Mouse (Mus musculus) cortical plate, adult 2 months (tissue): ENCODE results near the gene Rpl7l1.

Source experiments
- CTCF ChIP-seq: fragments of 200-500 bp; IDR thresholded peaks from 2 replicates; pipeline ENCODE4 v1.5.1; 2011; ENCODE audit warnings: mild to moderate bottlenecking, control low read depth, low read length; ENCODE audit not compliant: insufficient read depth; ENCODE audit errors: extremely low read depth
- POLR2A ChIP-seq: fragments of 200-500 bp; IDR thresholded peaks from 2 replicates; pipeline ENCODE4 v1.6.1; 2011; ENCODE audit warnings: mild to moderate bottlenecking, low read length, control low read depth; ENCODE audit not compliant: insufficient read depth; ENCODE audit errors: extremely low read depth

DNA sequence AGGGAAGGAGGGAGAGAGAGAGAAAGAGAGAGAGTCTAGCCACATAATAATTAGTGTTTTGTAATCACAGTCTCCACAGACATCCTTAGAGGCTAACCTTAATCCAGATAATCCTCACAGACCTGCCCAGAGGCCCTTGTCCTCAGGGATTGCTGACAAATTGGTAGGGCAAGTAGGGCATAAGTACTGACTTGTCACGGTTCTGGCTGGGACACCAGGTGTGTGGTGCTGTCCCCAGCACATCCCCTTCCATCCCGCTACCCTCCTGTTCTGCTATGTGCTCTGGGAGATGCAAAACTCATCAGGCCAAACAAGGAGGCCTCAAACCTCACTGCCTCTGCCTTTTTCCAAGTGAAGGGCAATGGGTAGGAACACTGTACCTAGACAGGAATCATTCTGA lies 37.0 kb downstream of the Rpl7l1 start:
- TF ChIP-seq CTCF: no peak
- no peak for TF ChIP-seq POLR2A
